Mouse (Mus musculus) limb, embryonic 13.5 days (tissue): ENCODE measurements around the gene Prrc2b. TPM values are rescaled to one million over a fixed set of nuclear protein-coding genes. Genes with fewer than 3 reads are reported as not detected.
A peak's percentile ranks its signal among the peaks of the same experiment; 100 is the strongest.

ENCODE experiments used
- ATAC-seq: fragments of 200-750 bp; cut with Nextera tagmentation; 2 replicates; pipeline ENCODE4 v1.8.0; 2017; ENCODE audit warnings: low read depth, moderate number of reproducible peaks, moderate TSS enrichment; ENCODE audit not compliant: low FRiP score
- H3K27ac ChIP-seq: fragments of 300-500 bp; sonication (generic); 2 replicates; pipeline ENCODE4 v1.5.1; 2015; ENCODE audit warnings: inconsistent platforms, mild to moderate bottlenecking, moderate library complexity
- H3K27me3 ChIP-seq: fragments of 300-500 bp; sonication (generic); 2 replicates; pipeline ENCODE4 v1.6.1; 2015; ENCODE audit warnings: mild to moderate bottlenecking, inconsistent platforms
- H3K36me3 ChIP-seq: fragments of 300-500 bp; sonication (generic); 2 replicates; pipeline ENCODE4 v1.6.1; 2015; ENCODE audit warnings: inconsistent platforms, mild to moderate bottlenecking, moderate library complexity
- H3K4me1 ChIP-seq: fragments of 300-500 bp; sonication (generic); 2 replicates; pipeline ENCODE4 v1.6.1; 2015; ENCODE audit warnings: inconsistent platforms
- H3K4me2 ChIP-seq: fragments of 300-500 bp; sonication (generic); replicated peaks from 2 replicates; pipeline ENCODE4 v1.6.1; 2015; ENCODE audit warnings: inconsistent platforms, mild to moderate bottlenecking, moderate library complexity
- H3K4me3 ChIP-seq: fragments of 300-500 bp; sonication (generic); 2 replicates; pipeline ENCODE4 v1.5.1; 2015; ENCODE audit warnings: moderate library complexity, mild to moderate bottlenecking, inconsistent platforms
- H3K9ac ChIP-seq: fragments of 300-500 bp; sonication (generic); 2 replicates; pipeline ENCODE4 v1.6.1; 2015; ENCODE audit warnings: mild to moderate bottlenecking, inconsistent platforms
- H3K9me3 ChIP-seq: fragments of 300-500 bp; sonication (generic); 2 replicates; pipeline ENCODE4 v1.6.1; 2016; ENCODE audit warnings: inconsistent platforms
- WGBS: fragments of 180-500 bp; shearing (Covaris S2); methylation state at CpG from one replicate; pipeline ENCODE4 v1.1.7; 2015; 5-methylcytosine and 5-hydroxymethylcytosine counted together
- polyA plus RNA-seq: library from polyadenylated mRNA; unstranded; fragments of >200 nt; fragmentation: Nextera tagmentation; extraction: Ambion mirVana; gene quantifications from 2 replicates; pipeline ENCODE4 v1.2.1, GENCODE M21; 2015

Gene Prrc2b
- polyA plus RNA-seq, 1 experiment from 2014 or later, result 52.7 TPM

- ATAC-seq, result no peak
- H3K27ac ChIP-seq, result no peak overlapping the region
- H3K4me2 ChIP-seq, result no peak overlapping the region
- WGBS, result 80% methylated on average over 10 of the region's 10 CpGs
- H3K36me3 ChIP-seq, result peaks cover 99% of the 10 kb centered on the region
- no peaks in the 10 kb centered on the region for H3K27me3 ChIP-seq
- H3K9ac ChIP-seq, result no peak overlapping the region
- H3K4me3 ChIP-seq, result no peak overlapping the region
- no peaks in the 10 kb centered on the region for H3K4me1 ChIP-seq
- H3K9me3 ChIP-seq, result no peaks in the 10 kb centered on the region
These were observed 97.8 kb downstream of the Prrc2b start for GRCm38 (mm10) chr2:32248377-32249361.

- Histone ChIP-seq H3K27ac (no peak overlapping the region), H3K36me3 (peaks cover 90% of the 10 kb centered on the region), H3K27me3 (no peaks in the 10 kb centered on the region), H3K9ac (no peak overlapping the region), H3K4me3 (no peak overlapping the region), H3K9me3 (no peaks in the 10 kb centered on the region), H3K4me2 (no peak overlapping the region), H3K4me1 (no peaks in the 10 kb centered on the region)
- 90% methylated on average over 12 of the region's 12 CpGs for WGBS
- no peak for ATAC-seq
These were observed 101.1 kb downstream of the Prrc2b start for GRCm38 (mm10) chr2:32251791-32252527.

GRCm38 (mm10) chr2:32252658-32253057, 101.8 kb downstream of the Prrc2b start:
- Histone ChIP-seq H3K9me3 (no peaks in the 10 kb centered on the region), H3K4me2 (no peak overlapping the region), H3K4me1 (no peaks in the 10 kb centered on the region), H3K27ac (no peak overlapping the region), H3K4me3 (no peak overlapping the region), H3K27me3 (no peaks in the 10 kb centered on the region), H3K9ac (no peak overlapping the region), H3K36me3 (peaks cover 90% of the 10 kb centered on the region)
- WGBS, result 93% methylated on average over 5 of the region's 5 CpGs
- ATAC-seq, result no peak

GRCm38 (mm10) chr2:32253352-32253751, 102.5 kb downstream of the Prrc2b start:
- Histone ChIP-seq H3K9me3 (no peaks in the 10 kb centered on the region), H3K27me3 (no peaks in the 10 kb centered on the region), H3K9ac (no peak overlapping the region), H3K4me3 (no peak overlapping the region), H3K4me1 (no peaks in the 10 kb centered on the region), H3K27ac (no peak overlapping the region), H3K4me2 (no peak overlapping the region), H3K36me3 (peaks cover 90% of the 10 kb centered on the region)
- 78% methylated on average over 1 of the region's 1 CpGs for WGBS
- no peak for ATAC-seq

GRCm38 (mm10) chr2:32254563-32254962, 103.7 kb downstream of the Prrc2b start:
- H3K27ac ChIP-seq, result no peak overlapping the region
- H3K9me3 ChIP-seq, result no peaks in the 10 kb centered on the region
- 94% methylated on average over 5 of the region's 5 CpGs for WGBS
- H3K4me2 ChIP-seq, result no peak overlapping the region
- H3K27me3 ChIP-seq, result no peaks in the 10 kb centered on the region
- ATAC-seq, result no peak
- no peak overlapping the region for H3K9ac ChIP-seq
- peaks cover 8% of the 10 kb centered on the region for H3K4me1 ChIP-seq
- peaks cover 81% of the 10 kb centered on the region for H3K36me3 ChIP-seq
- H3K4me3 ChIP-seq, result no peak overlapping the region

GRCm38 (mm10) chr2:32256273-32256672, 105.4 kb downstream of the Prrc2b start:
- no peak overlapping the region for H3K4me3 ChIP-seq
- H3K4me1 ChIP-seq, result peaks cover 8% of the 10 kb centered on the region
- H3K27me3 ChIP-seq, result no peaks in the 10 kb centered on the region
- peaks cover 64% of the 10 kb centered on the region for H3K36me3 ChIP-seq
- H3K27ac ChIP-seq, result no peak overlapping the region
- no peaks in the 10 kb centered on the region for H3K9me3 ChIP-seq
- 92% methylated on average over 11 of the region's 11 CpGs for WGBS
- no peak overlapping the region for H3K9ac ChIP-seq
- ATAC-seq, result no peak
- H3K4me2 ChIP-seq, result no peak overlapping the region

- H3K4me3 ChIP-seq, result peak overlapping the region; percentile 75
- peaks cover 8% of the 10 kb centered on the region for H3K4me1 ChIP-seq
- peaks cover 36% of the 10 kb centered on the region for H3K36me3 ChIP-seq
- no peaks in the 10 kb centered on the region for H3K27me3 ChIP-seq
- no peaks in the 10 kb centered on the region for H3K9me3 ChIP-seq
- ATAC-seq, result no peak
- H3K9ac ChIP-seq, result peak overlapping the region; percentile 87
- 57% methylated on average over 6 of the region's 6 CpGs for WGBS
- H3K4me2 ChIP-seq, result peak overlapping the region; percentile 85
- no peak overlapping the region for H3K27ac ChIP-seq
These were observed 108.1 kb downstream of the Prrc2b start for GRCm38 (mm10) chr2:32258887-32259533.

GRCm38 (mm10) chr2:32259657-32260417, 109.0 kb downstream of the Prrc2b start, which contains the start of gene Uck1:
Gene Uck1, minus strand, starts transcription at chr2:32260159.
- H3K9me3 ChIP-seq, result no peaks in the 10 kb centered on the region
- peaks cover 28% of the 10 kb centered on the region for H3K36me3 ChIP-seq
- H3K4me1 ChIP-seq, result peaks cover 8% of the 10 kb centered on the region
- peak within 1 kb of the TSS; percentile 75 for H3K4me3 ChIP-seq
- 2% methylated on average over 59 of the region's 59 CpGs for WGBS
- H3K27ac ChIP-seq, result peak within 1 kb of the TSS; percentile 39; the same call in 1 of the 2 replicates
- H3K4me2 ChIP-seq, result peak within 1 kb of the TSS; percentile 85
- no peaks in the 10 kb centered on the region for H3K27me3 ChIP-seq
- H3K9ac ChIP-seq, result peak within 1 kb of the TSS; percentile 87
- peak; percentile 88 for ATAC-seq

- peak overlapping the region; percentile 75; the same call in 1 of the 2 replicates for H3K4me3 ChIP-seq
These were observed 109.8 kb downstream of the Prrc2b start for GRCm38 (mm10) chr2:32260635-32261034.

GRCm38 (mm10) chr2:32275823-32276222, 124.9 kb downstream of the Prrc2b start:
- WGBS, result 61% methylated on average over 3 of the region's 3 CpGs
- H3K9ac ChIP-seq, result no peak overlapping the region
- H3K36me3 ChIP-seq, result peaks cover 42% of the 10 kb centered on the region
- no peaks in the 10 kb centered on the region for H3K27me3 ChIP-seq
- H3K4me3 ChIP-seq, result no peak overlapping the region
- ATAC-seq, result no peak
- no peak overlapping the region for H3K4me2 ChIP-seq
- no peaks in the 10 kb centered on the region for H3K4me1 ChIP-seq
- H3K9me3 ChIP-seq, result no peaks in the 10 kb centered on the region
- no peak overlapping the region for H3K27ac ChIP-seq

More at GRCm38 (mm10) chr2:32260635-32261034, 109.8 kb downstream of the Prrc2b start:
- no peaks in the 10 kb centered on the region for H3K27me3 ChIP-seq
- 33% methylated on average over 4 of the region's 4 CpGs for WGBS
- H3K4me1 ChIP-seq, result peaks cover 8% of the 10 kb centered on the region
- H3K27ac ChIP-seq, result no peak overlapping the region
- H3K9ac ChIP-seq, result no peak overlapping the region
- no peak for ATAC-seq
- peaks cover 27% of the 10 kb centered on the region for H3K36me3 ChIP-seq
- H3K9me3 ChIP-seq, result no peaks in the 10 kb centered on the region
- peak overlapping the region; percentile 85 for H3K4me2 ChIP-seq

- H3K4me3 ChIP-seq, result no peak overlapping the region
- H3K36me3 ChIP-seq, result peaks cover 83% of the 10 kb centered on the region
- ATAC-seq, result no peak
- H3K4me2 ChIP-seq, result no peak overlapping the region
- H3K4me1 ChIP-seq, result peaks cover 10% of the 10 kb centered on the region
- 91% methylated on average over 2 of the region's 2 CpGs for WGBS
- no peaks in the 10 kb centered on the region for H3K27me3 ChIP-seq
- no peak overlapping the region for H3K9ac ChIP-seq
- no peak overlapping the region for H3K27ac ChIP-seq
- no peaks in the 10 kb centered on the region for H3K9me3 ChIP-seq
These were observed 131.4 kb downstream of the Prrc2b start for GRCm38 (mm10) chr2:32282289-32282688.
